Mouse (Mus musculus): Measurements from ENCODE around the gene Arhgap22.
A peak's percentile ranks its signal among the peaks of the same experiment; 100 is the strongest.

The Arhgap22 gene

DNA sequence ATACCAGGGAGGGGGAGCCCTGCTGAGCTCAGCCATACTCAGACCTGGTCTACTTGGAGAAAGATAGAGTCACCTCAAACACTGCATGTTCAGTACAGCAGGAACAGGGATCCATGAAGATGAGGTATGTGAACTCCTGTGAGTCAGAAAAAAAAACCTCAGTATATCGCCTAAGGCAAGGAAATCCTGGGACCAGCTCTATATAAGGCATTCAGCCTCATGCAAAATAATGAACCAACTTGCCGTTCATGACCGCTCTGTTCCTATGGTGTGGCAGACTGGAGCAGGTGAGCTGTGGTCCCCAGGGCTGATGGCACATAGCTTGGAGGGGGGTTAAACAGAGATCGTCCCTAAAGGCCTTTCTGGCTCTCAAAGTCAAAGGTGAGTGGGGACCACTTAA is 68.6 kb downstream of the Arhgap22 start:
- DNase-seq (ENCODE audit: low spot score), result no peak

GRCm38 (mm10) chr14:33287920-33288319 is 74.1 kb downstream of the Arhgap22 start:
- DNase-seq (ENCODE audit: low spot score), result no peak

GRCm38 (mm10) chr14:33290038-33290437 is 76.2 kb downstream of the Arhgap22 start:
- DNase-seq (ENCODE audit: low spot score), result no peak

GRCm38 (mm10) chr14:33294488-33294887 is 80.7 kb downstream of the Arhgap22 start:
- no peak for DNase-seq (ENCODE audit: low spot score)

- DNase-seq (ENCODE audit: low spot score), result no peak
Observed at GRCm38 (mm10) chr14:33296698-33297341, 83.0 kb downstream of the Arhgap22 start.

- DNase-seq (ENCODE audit: low spot score), result no peak
Observed at GRCm38 (mm10) chr14:33300591-33300990, 86.8 kb downstream of the Arhgap22 start.

DNA sequence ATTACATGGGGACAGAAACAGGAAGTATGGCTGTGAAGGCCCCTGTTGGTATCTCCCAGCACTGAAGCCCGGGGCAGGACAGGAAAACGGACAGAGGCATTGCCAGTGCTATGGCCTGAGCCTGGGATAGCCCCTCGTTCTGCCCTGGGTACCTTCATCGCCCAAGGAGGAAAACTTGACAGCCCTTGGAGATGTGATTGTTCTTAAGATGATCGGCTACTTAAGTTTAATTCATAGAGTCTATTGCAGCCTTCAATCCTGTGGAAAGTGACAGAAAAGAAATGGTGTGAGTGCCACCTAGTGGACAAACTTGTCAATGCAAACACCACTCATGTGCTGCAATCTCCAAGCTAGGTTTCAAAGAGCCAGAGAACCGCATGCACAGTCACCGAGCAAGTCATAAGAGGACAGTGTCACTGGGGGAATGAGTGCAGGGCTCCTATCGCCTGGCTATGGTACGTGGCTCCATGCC is 89.6 kb downstream of the Arhgap22 start:
- peak; percentile 64 for DNase-seq (ENCODE audit: low spot score)

GRCm38 (mm10) chr14:33305645-33306281 is 91.9 kb downstream of the Arhgap22 start:
- DNase-seq (ENCODE audit: low spot score), result no peak

GRCm38 (mm10) chr14:33310719-33311118 is 96.9 kb downstream of the Arhgap22 start:
- DNase-seq (ENCODE audit: low spot score), result no peak

DNA sequence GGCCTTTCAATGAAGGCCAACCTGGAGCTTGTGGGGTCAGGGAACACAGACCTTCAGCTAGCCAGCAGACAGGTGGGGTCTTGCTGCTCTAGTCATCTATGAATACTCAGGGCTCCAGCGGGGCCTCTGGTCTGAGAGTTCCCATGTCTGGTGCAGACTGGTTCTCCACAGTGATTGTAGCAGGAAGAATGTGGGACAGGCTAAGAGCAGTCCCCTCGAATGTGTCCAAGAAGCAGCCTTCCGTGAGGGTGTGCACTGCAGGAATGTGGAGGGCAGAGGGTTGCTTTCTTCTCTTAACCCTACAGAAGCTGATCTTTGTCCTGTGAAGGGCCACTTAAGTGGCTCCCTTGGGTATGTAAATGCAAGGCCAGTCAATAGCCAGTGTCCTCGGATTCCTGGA is 98.5 kb downstream of the Arhgap22 start:
- no peak for DNase-seq (ENCODE audit: low spot score)

- peak; percentile 44 for DNase-seq (ENCODE audit: low spot score)
Observed at GRCm38 (mm10) chr14:33313624-33314023, 99.8 kb downstream of the Arhgap22 start.

DNA sequence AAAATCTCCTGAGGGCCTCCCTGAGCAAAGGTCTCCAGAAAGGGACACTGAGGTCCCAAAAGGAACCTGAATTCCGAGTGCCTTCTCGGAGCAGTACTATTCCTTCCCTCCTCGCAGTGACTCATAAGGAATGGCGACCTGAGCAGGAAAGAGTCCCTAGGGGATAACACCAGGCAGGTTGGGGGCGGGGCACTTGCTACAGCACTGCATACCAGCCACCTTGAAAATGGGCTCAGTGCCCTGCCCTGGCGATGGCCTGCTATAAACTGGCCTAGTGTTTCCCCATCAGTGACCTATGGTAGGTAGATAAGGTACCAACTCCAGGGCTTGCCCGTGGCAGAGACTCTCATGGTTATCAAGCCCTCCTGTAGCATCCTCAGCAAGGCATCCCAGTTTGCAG is 100.3 kb downstream of the Arhgap22 start:
- DNase-seq (ENCODE audit: low spot score), result no peak

DNA sequence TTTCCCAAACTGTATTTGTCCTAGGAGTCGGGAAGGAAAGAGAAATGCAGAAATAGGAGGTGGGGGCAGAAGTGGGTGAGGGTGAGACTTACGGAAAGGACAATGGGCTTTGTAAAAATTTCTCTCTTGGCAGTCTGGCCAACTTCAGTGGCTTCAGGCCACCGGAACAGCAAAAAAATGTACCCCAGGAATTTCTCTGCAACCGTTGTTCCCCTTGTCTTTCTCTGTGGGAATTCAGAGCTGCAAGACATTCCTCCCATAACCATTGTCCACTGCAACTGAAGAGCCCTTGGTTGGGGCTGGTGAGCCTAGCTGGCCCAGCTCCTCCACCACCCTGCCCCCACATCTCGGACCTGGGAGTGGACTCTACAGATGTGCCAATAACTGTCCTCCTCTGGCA is 101.3 kb downstream of the Arhgap22 start:
- no peak for DNase-seq (ENCODE audit: low spot score)

- no peak for DNase-seq (ENCODE audit: low spot score)
Observed at GRCm38 (mm10) chr14:33315771-33316170, 101.9 kb downstream of the Arhgap22 start.

DNA sequence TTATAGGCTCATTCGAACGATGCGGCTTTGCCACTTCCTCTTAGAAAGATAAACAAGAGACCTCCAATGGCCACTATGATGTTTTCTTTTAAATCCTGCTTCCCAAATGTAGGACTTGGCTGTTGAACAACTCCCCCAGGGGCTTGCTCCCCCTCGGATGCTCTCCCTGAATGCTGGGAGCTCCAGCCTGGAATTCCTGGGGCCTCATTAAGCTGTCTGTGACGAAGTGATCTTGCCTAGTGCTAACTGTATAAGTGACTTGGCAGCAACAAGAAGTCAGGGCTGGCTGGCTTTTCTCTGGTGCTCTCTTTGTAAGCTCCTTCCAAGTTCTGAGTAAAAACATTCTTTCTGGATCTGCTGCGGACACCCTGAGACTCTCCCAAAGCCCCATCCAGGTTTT is 104.1 kb downstream of the Arhgap22 start:
- DNase-seq (ENCODE audit: low spot score), result no peak

GRCm38 (mm10) chr14:33319541-33320521 is 106.0 kb downstream of the Arhgap22 start:
- DNase-seq (ENCODE audit: low spot score), result peak; percentile 20

DNA sequence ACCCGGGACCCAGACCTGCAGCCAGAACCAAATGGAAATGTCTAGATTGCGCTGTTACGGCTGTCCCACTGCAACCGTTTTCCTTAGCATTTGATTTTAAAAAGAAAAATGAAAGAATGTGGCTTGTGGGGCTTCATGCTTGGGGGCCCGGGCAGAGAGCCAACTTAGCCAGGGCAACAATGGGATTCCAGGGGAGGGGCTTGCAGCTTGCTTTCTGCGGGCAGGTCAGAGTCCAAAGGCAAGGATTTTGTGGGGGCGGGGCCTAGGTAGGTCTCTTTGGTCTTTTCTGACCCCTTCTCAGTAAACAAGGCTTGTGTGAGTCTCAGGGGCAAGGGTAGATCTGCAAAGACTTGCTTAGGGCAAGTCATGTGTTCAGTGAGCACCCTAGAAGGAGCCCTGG is 107.0 kb downstream of the Arhgap22 start:
- no peak for DNase-seq (ENCODE audit: low spot score)

- peak; percentile 34 for DNase-seq (ENCODE audit: low spot score)
Observed at GRCm38 (mm10) chr14:33322661-33323088, 108.8 kb downstream of the Arhgap22 start.

DNA sequence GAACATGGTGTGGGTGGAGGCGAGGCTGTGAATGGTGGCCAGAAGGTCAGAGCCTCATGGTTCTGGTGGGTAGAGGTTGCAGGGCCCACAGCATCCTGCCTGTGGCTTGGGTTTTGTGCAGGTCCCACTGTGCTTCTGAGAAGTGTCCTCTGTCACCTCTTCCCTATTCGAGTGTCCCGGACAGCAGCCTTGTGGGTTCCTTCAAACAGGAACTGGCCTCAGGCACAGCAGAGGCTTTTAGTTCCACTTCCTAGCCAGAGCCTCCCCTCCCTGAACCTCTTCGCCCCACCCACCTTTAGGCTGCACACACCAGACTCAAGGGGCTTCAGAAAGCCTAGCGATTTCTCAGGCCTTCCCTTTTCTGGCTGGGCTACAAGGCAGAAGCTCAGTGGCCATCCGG is 110.7 kb downstream of the Arhgap22 start:
- no peak for DNase-seq (ENCODE audit: low spot score)

DNA sequence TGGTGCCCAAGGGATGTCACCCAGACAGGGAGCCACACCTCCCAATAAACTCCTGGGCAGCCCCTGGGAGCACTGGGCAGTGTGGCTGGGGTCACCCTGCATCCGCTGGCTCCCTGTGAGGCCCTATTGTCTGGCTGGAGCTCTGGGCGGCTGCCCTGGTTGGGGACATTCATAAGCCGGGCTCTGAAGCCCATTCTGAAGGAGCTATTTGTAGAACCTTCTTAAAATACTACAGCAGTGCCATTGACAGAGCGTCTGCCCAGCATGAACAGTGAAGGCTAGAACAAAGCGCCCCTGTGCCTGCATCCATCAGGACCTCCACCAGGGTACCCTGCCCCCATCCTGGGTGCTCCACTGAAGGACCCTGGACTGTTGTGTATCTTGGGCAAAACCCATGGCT is 114.5 kb downstream of the Arhgap22 start:
- DNase-seq (ENCODE audit: low spot score), result no peak

DNA sequence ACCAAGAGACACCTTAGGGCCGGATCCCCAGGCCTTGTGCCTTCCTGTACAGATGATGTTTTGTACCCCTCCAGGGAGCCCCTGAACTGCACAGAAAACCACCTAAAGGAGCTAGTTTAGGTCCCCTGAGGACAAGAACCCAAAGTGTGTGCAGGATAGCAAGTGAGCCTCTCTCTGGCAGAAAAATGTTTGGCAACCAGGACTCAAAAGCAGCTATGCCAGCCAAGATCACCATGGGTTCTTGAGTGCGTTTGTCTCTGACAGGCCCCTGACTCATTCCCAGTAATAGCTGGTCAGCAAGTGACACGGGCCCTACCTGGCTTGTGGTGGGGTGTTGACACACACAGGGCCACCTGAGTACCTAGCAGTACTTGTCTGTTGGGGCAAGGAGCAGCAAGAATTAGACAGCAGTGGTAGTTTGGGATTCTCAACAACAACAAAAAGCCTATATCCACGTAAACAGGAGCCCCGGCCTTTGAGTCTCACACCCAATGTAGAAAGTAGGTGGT is 115.5 kb downstream of the Arhgap22 start:
- DNase-seq (ENCODE audit: low spot score), result no peak

DNA sequence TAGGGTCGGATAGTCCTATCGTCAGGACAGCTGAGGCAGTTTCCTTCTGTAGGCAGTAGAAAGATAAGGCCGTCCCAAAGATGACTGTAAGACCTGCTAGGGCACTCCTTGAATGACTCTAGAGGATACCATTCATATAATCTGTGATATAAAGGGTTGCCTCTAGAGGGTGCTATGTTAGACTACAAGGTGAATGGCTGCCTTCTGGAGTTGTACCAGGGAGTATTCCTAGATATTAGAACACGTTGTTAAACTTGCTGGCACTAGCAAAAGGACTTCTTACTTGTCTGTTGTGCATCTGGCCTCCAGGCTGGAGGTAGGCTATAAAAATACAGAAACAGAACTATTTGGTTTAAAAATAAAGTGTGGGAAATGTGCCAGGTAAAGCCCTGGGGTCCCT is 117.2 kb downstream of the Arhgap22 start:
- DNase-seq (ENCODE audit: low spot score), result no peak
